Mouse (Mus musculus) MEL-GATA-1-ER (cell line): ENCODE measurements around the gene Odf3.
"Not testable (repeated sequence)": the region's sequence is repeated elsewhere in the genome, so short reads cannot be mapped to it uniquely, and the experiment has no call there.

ENCODE experiments used
- DNase-seq: peaks from one replicate; pipeline ENCODE4 v3.0.0-alpha.2; 2012; ENCODE audit warnings: low read depth; ENCODE audit errors: extremely low read depth

The Odf3 gene

GRCm38 (mm10) chr7:140880865-140881515 lies 33.4 kb downstream of the Odf3 start:
- DNase-seq = no peak

GRCm38 (mm10) chr7:140881696-140882468 lies 34.3 kb downstream of the Odf3 start, which contains the start of the genes Psmd13 and Sirt3:
TSS of gene Psmd13 (plus strand) at chr7:140881968.
TSS of gene Sirt3 (minus strand) at chr7:140882309.
- peak; percentile 89 for DNase-seq

- DNase-seq = no peak
These were observed 34.8 kb downstream of the Odf3 start for GRCm38 (mm10) chr7:140882469-140882803.

GRCm38 (mm10) chr7:140890636-140891035 lies 43.0 kb downstream of the Odf3 start:
- not testable (repeated sequence) for DNase-seq

GRCm38 (mm10) chr7:140894031-140894430 lies 46.4 kb downstream of the Odf3 start:
- no peak for DNase-seq

GRCm38 (mm10) chr7:140894611-140895010 lies 47.0 kb downstream of the Odf3 start:
- DNase-seq = no peak

GRCm38 (mm10) chr7:140897863-140898262 lies 50.3 kb downstream of the Odf3 start:
- no peak for DNase-seq

GRCm38 (mm10) chr7:140899121-140899520 lies 51.5 kb downstream of the Odf3 start:
- no peak for DNase-seq

GRCm38 (mm10) chr7:140900220-140900619 lies 52.6 kb downstream of the Odf3 start, which contains the start of gene Cox8b:
TSS of gene Cox8b (minus strand) at chr7:140900446.
- DNase-seq = no peak
